Mouse (Mus musculus): ENCODE measurements around the gene 1810049J17Rik.

- TF ChIP-seq POLR2AphosphoS2 (IDR thresholded peaks at IDR 0.05; ENCODE audit: low read length) (no peak), POLR2A (IDR thresholded peaks at IDR 0.05; ENCODE audit: control insufficient read depth in 1 of 2, insufficient read depth in 1 of 2, low read depth in 1 of 2, low read length in 2 of 2, poor library complexity in 1 of 2) (no peak), MEF2A (IDR thresholded peaks at IDR 0.05; ENCODE audit: extremely low read depth, insufficient replicate concordance, low read depth, low read length, poor library complexity, severe bottlenecking) (no peak), KAT2A (conservative IDR thresholded peaks at IDR 0.05; ENCODE audit: low read depth, low read length) (no peak), UBTF (IDR thresholded peaks at IDR 0.05; ENCODE audit: borderline replicate concordance, insufficient read depth, low read depth, low read length) (no peak), ZNF384 (IDR thresholded peaks at IDR 0.05; ENCODE audit: low read depth, low read length) (no peak), CTCF (IDR thresholded peaks at IDR 0.05 in 2 of 3, conservative IDR thresholded peaks at IDR 0.05 in 1 of 3; ENCODE audit: control insufficient read depth in 1 of 3, insufficient read depth in 1 of 3, low read depth in 2 of 3, low read length in 3 of 3, poor library complexity in 1 of 3, severe bottlenecking in 1 of 3) (no peak), TBP (IDR thresholded peaks at IDR 0.05; ENCODE audit: low read depth, low read length) (no peak), NELFE (IDR thresholded peaks at IDR 0.05; ENCODE audit: low read depth, low read length) (no peak), GATA1 (IDR thresholded peaks at IDR 0.05; ENCODE audit: low read depth, low read length) (no peak), RCOR1 (IDR thresholded peaks at IDR 0.05; ENCODE audit: low read depth, low read length) (no peak), SMC3 (IDR thresholded peaks at IDR 0.05; ENCODE audit: low read depth, low read length) (no peak), EP300 (IDR thresholded peaks at IDR 0.05; ENCODE audit: low read depth in 1 of 2, low read length in 2 of 2) (no peak)
Measured at GRCm38 (mm10) chr15:12349840-12350239, 28.1 kb upstream of the 1810049J17Rik start.

All from MEL (cell line).